Mouse (Mus musculus) intestine, embryonic 14.5 days (tissue): Measurements from ENCODE around the gene Galnt10. TPM values are rescaled to one million over a fixed set of nuclear protein-coding genes. Genes with fewer than 3 reads are reported as not detected.

Experiments used
- ATAC-seq: fragments of 200-750 bp; cut with Nextera tagmentation; replicated peaks from 2 replicates; pipeline ENCODE4 v1.8.0; 2017; ENCODE audit warnings: low read depth, moderate number of reproducible peaks, moderate TSS enrichment, moderate library complexity; ENCODE audit not compliant: low FRiP score, low TSS enrichment
- DNase-seq: peaks from one replicate; pipeline ENCODE4 v3.0.0-alpha.2; 2018; ENCODE audit warnings: low spot score
- H3K27ac ChIP-seq: fragments of 300-500 bp; sonication (generic); 2 replicates; pipeline ENCODE4 v1.5.1; 2014; ENCODE audit warnings: low read depth, mild to moderate bottlenecking, control low read depth
- H3K27me3 ChIP-seq: fragments of 300-500 bp; sonication (generic); replicated peaks from 2 replicates; pipeline ENCODE4 v1.6.1; 2014; ENCODE audit warnings: low read length, control low read depth; ENCODE audit not compliant: control insufficient read depth, insufficient read depth
- H3K36me3 ChIP-seq: fragments of 300-500 bp; sonication (generic); 2 replicates; pipeline ENCODE4 v1.6.1; 2014; ENCODE audit warnings: low read length, control low read depth; ENCODE audit not compliant: control insufficient read depth, insufficient read depth
- H3K4me1 ChIP-seq: fragments of 300-500 bp; sonication (generic); replicated peaks from 2 replicates; pipeline ENCODE4 v1.6.1; 2014; ENCODE audit warnings: low read length, control low read depth, mixed read lengths; ENCODE audit not compliant: control insufficient read depth, insufficient read depth
- H3K4me2 ChIP-seq: fragments of 300-500 bp; sonication (generic); 2 replicates; pipeline ENCODE4 v1.6.1; 2014; ENCODE audit warnings: low read length
- H3K4me3 ChIP-seq: fragments of 300-500 bp; sonication (generic); 2 replicates; pipeline ENCODE4 v1.5.1; 2014; ENCODE audit warnings: low read depth, low read length, control low read depth, mixed read lengths
- H3K9ac ChIP-seq: fragments of 300-500 bp; sonication (generic); 2 replicates; pipeline ENCODE4 v1.6.1; 2014; ENCODE audit warnings: mild to moderate bottlenecking, low read length
- H3K9me3 ChIP-seq: fragments of 300-500 bp; sonication (generic); 2 replicates; pipeline ENCODE4 v1.6.1; 2016; ENCODE audit warnings: low read length, control low read depth; ENCODE audit not compliant: control insufficient read depth
- WGBS: fragments of 180-500 bp; shearing (Covaris S2); extraction: QIAGEN DNeasy Blood & Tissue Kit; methylation state at CpG from one replicate; pipeline ENCODE4 v1.1.7; 2014; 5-methylcytosine and 5-hydroxymethylcytosine counted together
- polyA plus RNA-seq: library from polyadenylated mRNA; unstranded; fragments of >200 nt; fragmentation: Nextera tagmentation; extraction: Ambion mirVana; gene quantifications from 2 replicates; pipeline ENCODE4 v1.2.1, GENCODE M21; 2014

The Galnt10 gene
- polyA plus RNA-seq = 11.3 and 12.5 TPM in 2 replicates

GRCm38 (mm10) chr11:57645018-57645559, at the start of gene Galnt10:
Gene Galnt10 (plus strand): TSS chr11:57645442.
- peak within 1 kb of the TSS; percentile 71 for H3K9ac ChIP-seq
- no peaks in the 10 kb centered on the region for H3K36me3 ChIP-seq
- ATAC-seq = peak; percentile 94
- H3K4me3 ChIP-seq = peak within 1 kb of the TSS; percentile 45
- H3K27ac ChIP-seq = peak within 1 kb of the TSS; percentile 71
- peak; percentile 96 for DNase-seq
- H3K27me3 ChIP-seq = no peaks in the 10 kb centered on the region
- H3K4me2 ChIP-seq = peak within 1 kb of the TSS; percentile 88
- WGBS = under 1% methylated on average over 53 of the region's 60 CpGs
- peaks cover 4% of the 10 kb centered on the region; the same call in 1 of the 2 replicates for H3K4me1 ChIP-seq
- H3K9me3 ChIP-seq = no peaks in the 10 kb centered on the region

- no peaks in the 10 kb centered on the region for H3K9me3 ChIP-seq
- H3K4me3 ChIP-seq = no peak overlapping the region
- H3K27ac ChIP-seq = no peak overlapping the region
- H3K4me2 ChIP-seq = no peak overlapping the region
- 89% methylated on average over 5 of the region's 5 CpGs for WGBS
- no peak overlapping the region for H3K9ac ChIP-seq
- H3K4me1 ChIP-seq = no peaks in the 10 kb centered on the region
- ATAC-seq = no peak
- no peaks in the 10 kb centered on the region for H3K27me3 ChIP-seq
- no peak for DNase-seq
- no peaks in the 10 kb centered on the region for H3K36me3 ChIP-seq
Observed at GRCm38 (mm10) chr11:57595899-57596298, 49.3 kb upstream of the Galnt10 start.

GRCm38 (mm10) chr11:57598161-57598560, 47.1 kb upstream of the Galnt10 start:
- Histone ChIP-seq H3K9me3 (no peaks in the 10 kb centered on the region), H3K27ac (no peak overlapping the region), H3K27me3 (no peaks in the 10 kb centered on the region), H3K4me3 (no peak overlapping the region), H3K4me1 (no peaks in the 10 kb centered on the region), H3K9ac (no peak overlapping the region), H3K4me2 (no peak overlapping the region), H3K36me3 (no peaks in the 10 kb centered on the region)
- ATAC-seq (no peak), DNase-seq (no peak)
- 68% methylated on average over 5 of the region's 5 CpGs for WGBS

- Histone ChIP-seq H3K27me3 (no peaks in the 10 kb centered on the region), H3K4me2 (no peak overlapping the region), H3K4me3 (no peak overlapping the region), H3K9me3 (no peaks in the 10 kb centered on the region), H3K27ac (no peak overlapping the region), H3K9ac (no peak overlapping the region), H3K36me3 (no peaks in the 10 kb centered on the region), H3K4me1 (no peaks in the 10 kb centered on the region)
- DNase-seq = no peak
- no peak for ATAC-seq
- 65% methylated on average over 6 of the region's 6 CpGs for WGBS
Observed at GRCm38 (mm10) chr11:57599304-57599703, 45.9 kb upstream of the Galnt10 start.

GRCm38 (mm10) chr11:57600113-57600512, 45.1 kb upstream of the Galnt10 start:
- Histone ChIP-seq H3K4me2 (no peak overlapping the region), H3K9ac (no peak overlapping the region), H3K4me1 (no peaks in the 10 kb centered on the region), H3K36me3 (no peaks in the 10 kb centered on the region), H3K9me3 (no peaks in the 10 kb centered on the region), H3K27me3 (no peaks in the 10 kb centered on the region), H3K4me3 (no peak overlapping the region), H3K27ac (no peak overlapping the region)
- 34% methylated on average over 8 of the region's 8 CpGs for WGBS
- DNase-seq = no peak
- no peak for ATAC-seq

- no peaks in the 10 kb centered on the region for H3K36me3 ChIP-seq
Observed at GRCm38 (mm10) chr11:57600621-57601121, 44.6 kb upstream of the Galnt10 start.

GRCm38 (mm10) chr11:57601806-57602455, 43.3 kb upstream of the Galnt10 start:
- Histone ChIP-seq H3K27ac (no peak overlapping the region), H3K4me3 (no peak overlapping the region), H3K4me1 (no peaks in the 10 kb centered on the region), H3K27me3 (no peaks in the 10 kb centered on the region), H3K36me3 (no peaks in the 10 kb centered on the region), H3K9ac (no peak overlapping the region), H3K4me2 (no peak overlapping the region), H3K9me3 (no peaks in the 10 kb centered on the region)
- no peak for ATAC-seq
- WGBS = 59% methylated on average over 2 of the region's 2 CpGs
- no peak for DNase-seq

More at GRCm38 (mm10) chr11:57600621-57601121, 44.6 kb upstream of the Galnt10 start:
- H3K9me3 ChIP-seq = no peaks in the 10 kb centered on the region
- H3K27ac ChIP-seq = no peak overlapping the region
- DNase-seq (no peak), ATAC-seq (no peak)
- H3K4me2 ChIP-seq = no peak overlapping the region
- no peaks in the 10 kb centered on the region for H3K27me3 ChIP-seq
- 18% methylated on average over 4 of the region's 4 CpGs for WGBS
- H3K9ac ChIP-seq = no peak overlapping the region
- no peak overlapping the region for H3K4me3 ChIP-seq
- no peaks in the 10 kb centered on the region for H3K4me1 ChIP-seq

GRCm38 (mm10) chr11:57605086-57605485, 40.2 kb upstream of the Galnt10 start:
- no peak overlapping the region for H3K4me2 ChIP-seq
- no peaks in the 10 kb centered on the region for H3K36me3 ChIP-seq
- WGBS = 68% methylated on average over 5 of the region's 5 CpGs
- DNase-seq (no peak), ATAC-seq (no peak)
- no peaks in the 10 kb centered on the region for H3K9me3 ChIP-seq
- H3K4me3 ChIP-seq = no peak overlapping the region
- H3K4me1 ChIP-seq = no peaks in the 10 kb centered on the region
- H3K27me3 ChIP-seq = no peaks in the 10 kb centered on the region
- no peak overlapping the region for H3K27ac ChIP-seq
- H3K9ac ChIP-seq = no peak overlapping the region

GRCm38 (mm10) chr11:57605660-57606059, 39.6 kb upstream of the Galnt10 start:
- no peak for DNase-seq
- Histone ChIP-seq H3K27me3 (no peaks in the 10 kb centered on the region), H3K9me3 (no peaks in the 10 kb centered on the region), H3K36me3 (no peaks in the 10 kb centered on the region), H3K9ac (no peak overlapping the region), H3K4me2 (no peak overlapping the region), H3K4me3 (no peak overlapping the region), H3K4me1 (no peaks in the 10 kb centered on the region), H3K27ac (no peak overlapping the region)
- no peak for ATAC-seq
- WGBS = 73% methylated on average over 3 of the region's 3 CpGs
